Mouse (Mus musculus): ENCODE measurements at regions not wholly inside any gene's neighbourhood (a gene's known extent, or its start where the extent isn't known, plus 50 kb on each side); places are given as distances from the start of the nearest gene placed in this dataset.

GRCm38 (mm10) chr11:38386958-38387357 lies 1151.2 kb upstream of the Tenm2 start:
- Histone ChIP-seq H3K4me2 (no peak overlapping the region), H3K9me3 (replicated peaks) (no peaks in the 10 kb centered on the region), H3K9ac (no peak overlapping the region), H3K36me3 (replicated peaks) (no peaks in the 10 kb centered on the region), H3K4me3 (replicated peaks) (no peak overlapping the region), H3K27ac (replicated peaks) (no peak overlapping the region), H3K27me3 (no peaks in the 10 kb centered on the region), H3K4me1 (replicated peaks) (no peaks in the 10 kb centered on the region)
- ATAC-seq (ENCODE audit: insufficient read depth) = no peak
- WGBS (ENCODE audit: insufficient replicate concordance) = 30% methylated on average over 2 of the region's 2 CpGs

- no peaks in the 10 kb centered on the region for H3K27me3 ChIP-seq
- no peak overlapping the region for H3K9ac ChIP-seq
- no peaks in the 10 kb centered on the region for H3K9me3 ChIP-seq (replicated peaks)
- 65% methylated on average over 6 of the region's 6 CpGs for whole genome bisulfite sequencing (ENCODE audit: insufficient replicate concordance)
- ATAC-seq (ENCODE audit: insufficient read depth) = no peak
- no peak overlapping the region for H3K4me3 ChIP-seq (replicated peaks)
- H3K4me2 ChIP-seq = no peak overlapping the region
- H3K4me1 ChIP-seq (replicated peaks) = no peaks in the 10 kb centered on the region
- no peak overlapping the region for H3K27ac ChIP-seq (replicated peaks)
- no peaks in the 10 kb centered on the region for H3K36me3 ChIP-seq (replicated peaks)
These were observed 1110.7 kb upstream of the Tenm2 start for GRCm38 (mm10) chr11:38346442-38346841.

GRCm38 (mm10) chr11:38335411-38335810 lies 1099.6 kb upstream of the Tenm2 start:
- WGBS (ENCODE audit: insufficient replicate concordance) = 72% methylated on average over 3 of the region's 3 CpGs
- no peak for ATAC-seq (ENCODE audit: insufficient read depth)

GRCm38 (mm10) chr11:38297693-38298092 lies 1061.9 kb upstream of the Tenm2 start:
- no peak for ATAC-seq (ENCODE audit: insufficient read depth)
- Histone ChIP-seq H3K4me3 (replicated peaks) (no peak overlapping the region), H3K36me3 (replicated peaks) (no peaks in the 10 kb centered on the region), H3K4me2 (no peak overlapping the region), H3K9ac (no peak overlapping the region), H3K9me3 (replicated peaks) (no peaks in the 10 kb centered on the region), H3K27me3 (no peaks in the 10 kb centered on the region), H3K4me1 (replicated peaks) (no peaks in the 10 kb centered on the region), H3K27ac (replicated peaks) (no peak overlapping the region)

More at GRCm38 (mm10) chr11:38335411-38335810, 1099.6 kb upstream of the Tenm2 start:
- no peak overlapping the region for H3K27ac ChIP-seq (replicated peaks)
- H3K4me3 ChIP-seq (replicated peaks) = no peak overlapping the region
- H3K9me3 ChIP-seq (replicated peaks) = no peaks in the 10 kb centered on the region
- H3K4me1 ChIP-seq (replicated peaks) = no peaks in the 10 kb centered on the region
- no peaks in the 10 kb centered on the region for H3K27me3 ChIP-seq
- no peaks in the 10 kb centered on the region for H3K36me3 ChIP-seq (replicated peaks)
- H3K9ac ChIP-seq = no peak overlapping the region
- H3K4me2 ChIP-seq = no peak overlapping the region

- no peak overlapping the region for H3K4me2 ChIP-seq
- H3K9ac ChIP-seq = no peak overlapping the region
- H3K9me3 ChIP-seq (replicated peaks) = no peaks in the 10 kb centered on the region
- no peak for ATAC-seq (ENCODE audit: insufficient read depth)
- H3K4me3 ChIP-seq (replicated peaks) = no peak overlapping the region
- no peaks in the 10 kb centered on the region for H3K27me3 ChIP-seq
- no peaks in the 10 kb centered on the region for H3K4me1 ChIP-seq (replicated peaks)
- 40% methylated on average over 3 of the region's 3 CpGs for WGBS (ENCODE audit: insufficient replicate concordance)
- H3K27ac ChIP-seq (replicated peaks) = no peak overlapping the region
- no peaks in the 10 kb centered on the region for H3K36me3 ChIP-seq (replicated peaks)
These were observed 1055.5 kb upstream of the Tenm2 start for GRCm38 (mm10) chr11:38291289-38291688.

GRCm38 (mm10) chr11:38280961-38281360 lies 1045.2 kb upstream of the Tenm2 start:
- Histone ChIP-seq H3K4me2 (no peak overlapping the region), H3K9me3 (replicated peaks) (no peaks in the 10 kb centered on the region), H3K36me3 (replicated peaks) (no peaks in the 10 kb centered on the region), H3K4me3 (replicated peaks) (no peak overlapping the region), H3K27ac (replicated peaks) (no peak overlapping the region), H3K9ac (no peak overlapping the region), H3K27me3 (no peaks in the 10 kb centered on the region), H3K4me1 (replicated peaks) (no peaks in the 10 kb centered on the region)
- no peak for ATAC-seq (ENCODE audit: insufficient read depth)
- WGBS (ENCODE audit: insufficient replicate concordance) = 54% methylated on average over 2 of the region's 2 CpGs
